Mouse (Mus musculus) G1E (cell line): Measurements from ENCODE around the gene Tlr13.

ENCODE experiments used
- CTCF ChIP-seq: IDR thresholded peaks from 2 replicates; pipeline ENCODE4 v1.5.1; 2012; ENCODE audit warnings: low read depth, low read length, inconsistent platforms, mixed read lengths
- GATA1 ChIP-seq: IDR thresholded peaks from 2 replicates; pipeline ENCODE4 v1.6.1; 2012; ENCODE audit warnings: borderline replicate concordance, low read length, inconsistent platforms, mixed read lengths
- GATA2 ChIP-seq: IDR thresholded peaks from 2 replicates; pipeline ENCODE4 v1.6.1; 2012; ENCODE audit warnings: low read depth, low read length, inconsistent platforms, borderline replicate concordance
- POLR2AphosphoS5 ChIP-seq: IDR thresholded peaks from 2 replicates; pipeline ENCODE4 v1.6.1; 2012; ENCODE audit warnings: low read depth, low read length, inconsistent platforms; ENCODE audit not compliant: insufficient replicate concordance
- TAL1 ChIP-seq: conservative IDR thresholded peaks from 2 replicates; pipeline ENCODE4 v1.6.1; 2012; ENCODE audit warnings: low read depth, low read length, inconsistent platforms, mixed read lengths

GRCm38 (mm10) chrX:106105464-106105863, 37.5 kb upstream of the Tlr13 start:
- TF ChIP-seq CTCF (no peak), GATA1 (no peak), POLR2AphosphoS5 (no peak), TAL1 (no peak), GATA2 (no peak)
